Mouse (Mus musculus) heart, embryonic 15.5 days (tissue): ENCODE results near the gene Fam43b. TPM values are rescaled to one million over a fixed set of nuclear protein-coding genes. Genes with fewer than 3 reads are reported as not detected.
"Not testable (repeated sequence)": the region's sequence is repeated elsewhere in the genome, so short reads cannot be mapped to it uniquely, and the experiment has no call there.

Experiments
- ATAC-seq: fragments of 200-750 bp; cut with Nextera tagmentation; replicated peaks from 2 replicates; pipeline ENCODE4 v1.8.0; 2017; ENCODE audit warnings: low read depth, moderate TSS enrichment; ENCODE audit not compliant: insufficient number of reproducible peaks, insufficient read depth, low FRiP score
- H3K27ac ChIP-seq: fragments of 300-500 bp; sonication (generic); 2 replicates; pipeline ENCODE4 v1.5.1; 2015; ENCODE audit warnings: mild to moderate bottlenecking, inconsistent platforms
- H3K27me3 ChIP-seq: fragments of 300-500 bp; sonication (generic); 2 replicates; pipeline ENCODE4 v1.6.1; 2015; ENCODE audit warnings: inconsistent platforms
- H3K36me3 ChIP-seq: fragments of 300-500 bp; sonication (generic); 2 replicates; pipeline ENCODE4 v1.6.1; 2015; ENCODE audit warnings: mild to moderate bottlenecking, inconsistent platforms
- H3K4me1 ChIP-seq: fragments of 300-500 bp; sonication (generic); replicated peaks from 2 replicates; pipeline ENCODE4 v1.6.1; 2015; ENCODE audit warnings: inconsistent platforms
- H3K4me2 ChIP-seq: fragments of 300-500 bp; sonication (generic); 2 replicates; pipeline ENCODE4 v1.6.1; 2015; ENCODE audit warnings: inconsistent platforms, mild to moderate bottlenecking, moderate library complexity
- H3K4me3 ChIP-seq: fragments of 300-500 bp; sonication (generic); 2 replicates; pipeline ENCODE4 v1.5.1; 2015; ENCODE audit warnings: mild to moderate bottlenecking, inconsistent platforms
- H3K9ac ChIP-seq: fragments of 300-500 bp; sonication (generic); 2 replicates; pipeline ENCODE4 v1.6.1; 2015; ENCODE audit warnings: mild to moderate bottlenecking, inconsistent platforms
- H3K9me3 ChIP-seq: fragments of 300-500 bp; sonication (generic); replicated peaks from 2 replicates; pipeline ENCODE4 v1.6.1; 2016; ENCODE audit warnings: inconsistent platforms
- WGBS: fragments of 180-500 bp; shearing (Covaris S2); methylation state at CpG from one replicate; pipeline ENCODE4 v1.1.7; 2015; ENCODE audit warnings: mixed read lengths; 5-methylcytosine and 5-hydroxymethylcytosine counted together
- polyA plus RNA-seq: library from polyadenylated mRNA; unstranded; fragments of >200 nt; fragmentation: Nextera tagmentation; extraction: Ambion mirVana; gene quantifications from 2 replicates; pipeline ENCODE4 v1.2.1, GENCODE M21; 2015

Fam43b gene
- polyA plus RNA-seq, result 0.22 TPM in 1 of 2 replicates, not detected in the other

GRCm38 (mm10) chr4:138395971-138396645 lies at the start of gene Fam43b:
Gene Fam43b (minus strand): TSS chr4:138396528.
- H3K27me3 ChIP-seq, result peaks cover 90% of the 10 kb centered on the region
- no peaks in the 10 kb centered on the region for H3K36me3 ChIP-seq
- no peak within 1 kb of the TSS for H3K27ac ChIP-seq
- H3K4me2 ChIP-seq, result peak within 1 kb of the TSS; percentile 71
- H3K4me3 ChIP-seq, result peak within 1 kb of the TSS; percentile 46
- no peak within 1 kb of the TSS for H3K9ac ChIP-seq
- H3K9me3 ChIP-seq, result no peaks in the 10 kb centered on the region
- WGBS, result under 1% methylated on average over 46 of the region's 46 CpGs
- H3K4me1 ChIP-seq, result peaks cover 21% of the 10 kb centered on the region
- ATAC-seq, result 0 out of 2 replicates have a peak, but pooled peaks have one; percentile 47

DNA sequence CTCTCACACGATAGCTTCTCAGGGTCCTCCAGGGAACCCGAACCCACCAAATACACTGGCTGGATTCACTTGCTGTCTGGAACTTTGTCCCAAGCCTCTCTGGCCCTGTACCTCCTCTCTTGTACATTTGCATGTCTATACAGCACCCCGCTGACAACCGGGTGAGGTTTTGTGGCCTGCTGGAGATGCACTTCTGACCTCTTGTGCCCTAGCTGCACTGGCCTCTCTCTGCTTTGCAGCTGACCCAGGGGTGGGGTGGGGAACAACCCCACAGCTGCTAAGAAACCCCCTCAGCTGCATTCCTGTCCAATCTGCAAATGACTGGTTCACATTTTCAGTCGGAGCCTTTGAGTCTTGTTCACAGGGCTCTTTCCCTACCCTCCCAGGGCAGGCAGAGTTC lies 48.6 kb upstream of the Fam43b start:
- Histone ChIP-seq H3K4me2 (no peak overlapping the region), H3K9me3 (no peaks in the 10 kb centered on the region), H3K4me3 (no peak overlapping the region), H3K27me3 (peaks cover 44% of the 10 kb centered on the region), H3K27ac (no peak overlapping the region), H3K4me1 (peaks cover 2% of the 10 kb centered on the region; the same call in 1 of the 2 replicates), H3K9ac (no peak overlapping the region), H3K36me3 (peaks cover 13% of the 10 kb centered on the region)
- WGBS, result 21% methylated on average over 5 of the region's 5 CpGs
- ATAC-seq, result no peak

GRCm38 (mm10) chr4:138440062-138440461 lies 43.7 kb upstream of the Fam43b start:
- Histone ChIP-seq H3K4me3 (no peak overlapping the region), H3K4me1 (peaks cover 11% of the 10 kb centered on the region), H3K36me3 (peaks cover 52% of the 10 kb centered on the region), H3K9ac (no peak overlapping the region), H3K9me3 (no peaks in the 10 kb centered on the region), H3K4me2 (no peak overlapping the region), H3K27ac (no peak overlapping the region), H3K27me3 (peaks cover 7% of the 10 kb centered on the region)
- 50% methylated on average over 3 of the region's 3 CpGs for WGBS
- no peak for ATAC-seq

DNA sequence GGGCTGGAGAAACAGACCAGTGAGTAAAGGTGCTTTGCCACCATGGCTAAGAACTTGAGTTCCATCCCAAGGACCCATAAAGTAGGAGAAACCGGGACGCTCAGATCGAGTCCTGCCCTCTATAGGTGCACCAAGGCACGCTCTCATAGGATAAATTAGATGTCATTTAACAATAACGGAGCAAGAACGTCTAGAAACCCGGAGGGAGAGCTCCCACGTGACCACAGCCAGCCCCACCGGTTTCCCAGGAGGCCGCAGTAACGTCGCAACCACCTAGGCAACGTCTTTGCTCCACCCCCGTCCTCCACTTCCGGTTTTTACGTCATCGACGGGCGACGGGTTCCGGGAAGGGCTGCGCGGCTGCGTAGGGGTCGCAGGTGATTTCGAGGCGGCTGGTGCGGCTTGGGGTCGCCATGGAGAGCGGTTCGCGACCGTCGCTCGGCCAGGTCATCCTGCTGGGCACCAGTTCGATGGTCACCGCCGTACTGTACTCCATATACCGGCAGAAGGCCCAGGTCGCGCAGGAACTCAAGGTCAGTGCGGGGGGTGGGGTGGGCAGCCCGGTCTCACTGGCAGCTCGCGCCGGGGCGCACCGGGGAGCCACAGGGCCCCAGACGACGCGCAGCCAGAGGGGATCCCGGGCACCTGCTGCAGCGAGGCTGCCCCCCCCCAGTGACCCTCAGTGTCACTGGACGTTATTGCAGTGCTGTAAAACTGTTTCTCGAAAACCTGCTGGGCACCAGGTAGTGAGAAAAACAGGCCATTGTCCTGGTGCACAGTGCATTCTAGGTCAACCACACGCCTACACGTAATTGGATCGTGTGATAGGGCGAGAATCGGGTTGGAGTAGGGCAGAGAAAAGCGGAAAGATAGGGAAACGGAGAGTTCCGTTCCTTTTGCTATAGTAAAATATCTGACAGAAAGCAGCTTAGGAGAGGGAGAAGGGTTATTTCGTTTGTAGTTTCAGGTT lies 38.3 kb upstream of the Fam43b start, which contains the start of gene Mul1:
Gene Mul1, plus strand, starts transcription at position 325 of the 970 bp plus-strand sequence.
- Histone ChIP-seq H3K27me3 (no peaks in the 10 kb centered on the region), H3K9ac (peak within 1 kb of the TSS; percentile 82)
- WGBS, result under 1% methylated on average over 64 of the region's 64 CpGs

DNA sequence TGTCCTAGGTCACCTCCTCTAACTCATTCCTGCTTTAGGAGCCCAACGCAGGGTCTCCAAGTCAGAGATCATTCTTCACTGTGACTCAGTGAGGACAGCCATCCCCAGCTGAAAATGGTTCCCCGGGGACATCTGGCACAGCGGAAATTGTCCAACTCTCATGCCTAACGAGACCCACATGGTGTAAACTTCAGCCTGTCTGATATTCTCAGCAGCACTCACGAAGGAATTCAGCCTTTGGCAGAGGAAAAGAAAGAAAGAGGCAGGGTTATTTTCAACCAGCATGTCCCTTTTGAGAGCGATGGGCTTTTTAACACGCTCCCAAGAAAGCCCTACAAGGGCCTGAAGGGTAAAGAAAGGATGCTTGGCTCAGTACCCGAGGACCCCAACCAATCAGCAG lies 35.0 kb upstream of the Fam43b start:
- Histone ChIP-seq H3K27me3 (peaks cover 8% of the 10 kb centered on the region), H3K4me3 (no peak overlapping the region), H3K9me3 (no peaks in the 10 kb centered on the region), H3K4me2 (no peak overlapping the region), H3K4me1 (peaks cover 16% of the 10 kb centered on the region), H3K27ac (no peak overlapping the region), H3K36me3 (peaks cover 4% of the 10 kb centered on the region; the same call in 1 of the 2 replicates), H3K9ac (no peak overlapping the region)
- 42% methylated on average over 8 of the region's 8 CpGs for WGBS
- no peak for ATAC-seq

More for the DNA sequence above, 38.3 kb upstream of the Fam43b start, which contains the start of gene Mul1:
- Histone ChIP-seq H3K4me2 (peak within 1 kb of the TSS; percentile 81), H3K36me3 (peaks cover 37% of the 10 kb centered on the region), H3K4me1 (peaks cover 16% of the 10 kb centered on the region), H3K9me3 (no peaks in the 10 kb centered on the region), H3K4me3 (peak within 1 kb of the TSS; percentile 94), H3K27ac (peak within 1 kb of the TSS; percentile 68)
- ATAC-seq, result peak; percentile 91

GRCm38 (mm10) chr4:138429778-138430177 lies 33.5 kb upstream of the Fam43b start:
- Histone ChIP-seq H3K4me1 (peaks cover 3% of the 10 kb centered on the region; the same call in 1 of the 2 replicates), H3K4me3 (no peak overlapping the region), H3K27me3 (peaks cover 8% of the 10 kb centered on the region), H3K4me2 (no peak overlapping the region), H3K9ac (no peak overlapping the region), H3K36me3 (no peaks in the 10 kb centered on the region), H3K27ac (no peak overlapping the region), H3K9me3 (no peaks in the 10 kb centered on the region)
- no peak for ATAC-seq
- WGBS, result 36% methylated on average over 3 of the region's 3 CpGs

GRCm38 (mm10) chr4:138426778-138427705 lies 30.7 kb upstream of the Fam43b start:
- H3K4me2 ChIP-seq, result no peak overlapping the region
- no peak overlapping the region for H3K9ac ChIP-seq
- H3K4me1 ChIP-seq, result no peaks in the 10 kb centered on the region
- no peak overlapping the region for H3K27ac ChIP-seq
- no peaks in the 10 kb centered on the region for H3K9me3 ChIP-seq
- no peak overlapping the region for H3K4me3 ChIP-seq
- ATAC-seq, result no peak
- no peaks in the 10 kb centered on the region for H3K36me3 ChIP-seq
- H3K27me3 ChIP-seq, result peaks cover 8% of the 10 kb centered on the region
- WGBS, result 38% methylated on average over 22 of the region's 22 CpGs

- H3K27me3 ChIP-seq, H3K9ac ChIP-seq, H3K4me1 ChIP-seq, H3K27ac ChIP-seq, H3K4me3 ChIP-seq, H3K9me3 ChIP-seq, H3K4me2 ChIP-seq, ATAC-seq, H3K36me3 ChIP-seq: not testable (repeated sequence)
- 85% methylated on average over 14 of the region's 14 CpGs for WGBS
Observed at GRCm38 (mm10) chr4:138425604-138426003, 29.3 kb upstream of the Fam43b start.

DNA sequence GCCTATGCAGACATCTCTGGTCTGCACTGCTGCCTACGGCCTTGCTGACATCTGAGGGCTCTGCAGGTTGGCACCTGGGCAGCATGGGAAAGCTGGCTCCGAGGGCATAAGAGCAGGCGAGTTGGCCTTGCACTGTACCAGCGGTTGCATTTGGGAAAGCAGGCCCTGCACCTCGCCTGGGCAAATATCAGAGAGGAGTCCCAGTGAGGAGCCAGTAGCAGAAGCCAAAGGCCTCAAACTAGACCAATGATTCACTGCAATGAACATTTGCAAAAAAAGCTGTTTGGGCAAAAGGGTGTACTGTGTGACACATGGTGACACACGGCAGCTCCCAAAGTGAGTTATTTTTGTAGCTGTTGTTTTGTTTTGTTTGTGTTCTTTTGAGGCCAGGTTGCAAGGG lies 28.7 kb upstream of the Fam43b start:
- H3K4me1 ChIP-seq, result no peaks in the 10 kb centered on the region
- H3K9ac ChIP-seq, result no peak overlapping the region
- H3K4me2 ChIP-seq, result no peak overlapping the region
- ATAC-seq, result no peak
- 70% methylated on average over 6 of the region's 6 CpGs for WGBS
- no peak overlapping the region for H3K27ac ChIP-seq
- peaks cover 9% of the 10 kb centered on the region for H3K27me3 ChIP-seq
- H3K9me3 ChIP-seq, result no peaks in the 10 kb centered on the region
- no peaks in the 10 kb centered on the region for H3K36me3 ChIP-seq
- H3K4me3 ChIP-seq, result no peak overlapping the region

DNA sequence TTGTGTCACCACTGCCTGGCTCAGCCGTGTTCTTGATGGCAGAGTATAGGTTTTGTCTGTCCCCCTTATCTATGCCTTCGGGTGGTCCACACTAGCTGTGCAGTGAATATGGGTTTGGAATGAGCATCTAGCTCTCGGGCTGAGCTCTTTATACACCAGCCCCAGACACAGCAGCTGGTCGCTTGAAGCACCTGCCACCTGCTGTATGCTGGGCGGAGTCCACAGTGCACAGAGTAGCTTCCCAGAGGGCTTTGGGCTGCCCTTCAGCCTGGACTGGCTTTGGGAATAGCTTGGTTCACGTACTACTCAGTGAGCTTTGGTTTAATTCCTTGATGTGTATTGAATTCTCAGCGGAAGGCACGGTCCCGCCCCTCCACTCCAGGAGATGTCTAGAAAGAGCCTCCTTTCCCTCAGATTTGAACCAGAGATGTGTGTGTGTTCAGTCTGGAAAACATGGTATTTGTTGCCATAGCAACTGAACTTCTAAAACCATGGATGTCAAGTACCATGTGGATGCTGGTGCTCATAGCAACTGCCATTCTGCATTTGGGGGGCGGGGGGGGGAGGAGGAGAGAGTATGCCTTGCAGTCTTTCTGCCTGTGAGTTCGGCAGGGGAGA lies 22.1 kb upstream of the Fam43b start:
- Histone ChIP-seq H3K27me3 (peaks cover 31% of the 10 kb centered on the region), H3K27ac (no peak overlapping the region), H3K4me1 (0 out of 2 replicates have a peak, but pooled peaks cover 2% of the 10 kb centered on the region), H3K36me3 (no peaks in the 10 kb centered on the region), H3K9me3 (no peaks in the 10 kb centered on the region), H3K4me2 (no peak overlapping the region), H3K9ac (no peak overlapping the region), H3K4me3 (no peak overlapping the region)
- no peak for ATAC-seq
- 52% methylated on average over 11 of the region's 11 CpGs for WGBS
